Mouse (Mus musculus) hindbrain, embryonic 11.5 days (tissue): ENCODE data around the gene Prr29. TPM values are rescaled to one million over a fixed set of nuclear protein-coding genes. Genes with fewer than 3 reads are reported as not detected.

ENCODE experiments used
- ATAC-seq: fragments of 200-750 bp; cut with Nextera tagmentation; 2 replicates; pipeline ENCODE4 v1.8.0; 2017; ENCODE audit warnings: mild to moderate bottlenecking, moderate TSS enrichment, moderate library complexity; ENCODE audit not compliant: low FRiP score
- DNase-seq: peaks from one replicate; pipeline ENCODE4 v3.0.0-alpha.2; 2015; ENCODE audit warnings: low spot score
- H3K27ac ChIP-seq: fragments of 300-500 bp; sonication (generic); 2 replicates; pipeline ENCODE4 v1.5.1; 2014; ENCODE audit warnings: mild to moderate bottlenecking, low read depth, low read length
- H3K27me3 ChIP-seq: fragments of 300-500 bp; sonication (generic); 2 replicates; pipeline ENCODE4 v1.6.1; 2014; ENCODE audit warnings: mild to moderate bottlenecking, low read length, moderate library complexity, mixed read lengths; ENCODE audit not compliant: control insufficient read depth, insufficient read depth
- H3K36me3 ChIP-seq: fragments of 300-500 bp; sonication (generic); 2 replicates; pipeline ENCODE4 v1.6.1; 2014; ENCODE audit warnings: mild to moderate bottlenecking, low read length, moderate library complexity, mixed read lengths; ENCODE audit not compliant: control insufficient read depth, insufficient read depth
- H3K4me1 ChIP-seq: fragments of 300-500 bp; sonication (generic); replicated peaks from 2 replicates; pipeline ENCODE4 v1.6.1; 2014; ENCODE audit warnings: low read length, mixed read lengths; ENCODE audit not compliant: control insufficient read depth, insufficient read depth
- H3K4me2 ChIP-seq: fragments of 300-500 bp; sonication (generic); replicated peaks from 2 replicates; pipeline ENCODE4 v1.6.1; 2014; ENCODE audit warnings: mild to moderate bottlenecking, low read depth, low read length
- H3K4me3 ChIP-seq: fragments of 300-500 bp; sonication (generic); 2 replicates; pipeline ENCODE4 v1.5.1; 2014; ENCODE audit warnings: low read depth, low read length
- H3K9ac ChIP-seq: fragments of 300-500 bp; sonication (generic); 2 replicates; pipeline ENCODE4 v1.6.1; 2014; ENCODE audit warnings: low read depth, low read length
- H3K9me3 ChIP-seq: fragments of 300-500 bp; sonication (generic); 2 replicates; pipeline ENCODE4 v1.6.1; 2016; ENCODE audit warnings: low read length; ENCODE audit not compliant: control insufficient read depth
- WGBS: fragments of 180-500 bp; shearing (Covaris S2); extraction: QIAGEN DNeasy Blood & Tissue Kit; methylation state at CpG from one replicate; pipeline ENCODE4 v1.1.7; 2014; 5-methylcytosine and 5-hydroxymethylcytosine counted together
- polyA plus RNA-seq: library from polyadenylated mRNA; unstranded; fragments of >200 nt; fragmentation: Nextera tagmentation; extraction: Ambion mirVana; gene quantifications from 2 replicates; pipeline ENCODE4 v1.2.1, GENCODE M21; 2014

Gene Prr29
- polyA plus RNA-seq, 1 experiment from 2014 or later, result not detected

DNA sequence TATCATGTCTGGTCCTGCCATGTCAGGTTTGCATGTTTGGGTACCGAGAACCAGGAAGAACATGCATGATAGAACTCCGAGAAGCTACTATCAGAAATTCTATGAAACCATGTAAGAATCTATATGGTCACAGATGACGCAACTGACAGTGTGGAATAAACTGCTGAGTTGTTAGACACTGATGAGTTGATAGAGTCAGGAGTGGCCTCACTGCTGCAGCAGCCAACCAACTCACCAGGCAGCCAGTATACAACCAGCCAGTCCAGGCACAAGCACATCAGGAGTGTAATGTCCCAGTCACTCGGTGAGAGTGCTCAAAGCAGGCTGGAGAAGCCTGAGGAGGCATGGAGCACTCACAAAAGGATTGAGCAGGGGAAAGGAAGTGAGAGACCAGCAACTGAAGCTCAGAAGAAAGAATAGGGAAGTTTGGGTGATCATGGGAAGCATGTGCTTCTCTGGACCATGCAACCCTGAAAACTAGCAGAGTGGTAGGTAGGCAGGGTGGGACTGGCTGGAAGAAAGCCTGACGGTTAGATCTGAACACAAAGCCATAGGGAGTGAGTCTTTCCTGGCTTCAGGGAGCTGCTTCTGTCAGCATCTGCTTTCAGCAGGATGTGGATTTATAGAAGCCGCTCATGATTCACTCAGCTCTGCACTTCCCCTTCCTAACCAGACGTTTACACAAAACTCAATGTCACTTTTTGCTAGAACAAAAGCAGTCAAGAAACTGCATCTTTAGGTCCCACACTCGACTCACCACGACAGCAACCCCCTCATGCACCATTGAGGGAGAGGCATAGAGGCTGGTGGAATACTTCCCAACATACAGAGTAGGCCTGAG, 54.2 kb downstream of the Prr29 start:
- H3K4me1 ChIP-seq, result no peaks in the 10 kb centered on the region
- no peak overlapping the region for H3K9ac ChIP-seq
- H3K4me2 ChIP-seq, result no peak overlapping the region
- DNase-seq (no peak), ATAC-seq (no peak)
- H3K9me3 ChIP-seq, result no peaks in the 10 kb centered on the region
- no peaks in the 10 kb centered on the region for H3K27me3 ChIP-seq
- no peaks in the 10 kb centered on the region for H3K36me3 ChIP-seq
- H3K4me3 ChIP-seq, result no peak overlapping the region
- no peak overlapping the region for H3K27ac ChIP-seq
- 86% methylated on average over 9 of the region's 9 CpGs for WGBS

DNA sequence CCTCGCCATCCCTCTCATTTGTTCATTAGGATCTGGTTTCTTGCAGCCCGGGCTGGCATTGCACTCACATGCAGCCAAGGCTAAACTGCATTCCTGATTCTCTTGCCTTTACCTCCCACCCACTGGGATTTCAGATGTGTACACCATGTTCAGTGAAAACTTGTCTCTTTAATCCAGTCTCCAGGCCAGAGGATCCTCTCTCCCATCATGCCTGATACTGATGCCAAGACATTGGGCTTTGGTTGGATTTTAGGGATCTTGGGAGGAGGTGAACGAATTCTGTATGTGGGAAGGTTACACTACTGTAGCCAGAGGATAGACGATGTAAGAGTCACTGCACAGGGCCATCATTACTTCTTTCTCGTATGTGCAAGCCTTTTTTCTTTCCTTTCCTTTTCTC, 59.9 kb downstream of the Prr29 start:
- no peaks in the 10 kb centered on the region for H3K36me3 ChIP-seq
- no peaks in the 10 kb centered on the region for H3K4me1 ChIP-seq
- no peaks in the 10 kb centered on the region for H3K9me3 ChIP-seq
- no peak overlapping the region for H3K4me3 ChIP-seq
- H3K27ac ChIP-seq, result no peak overlapping the region
- DNase-seq (no peak), ATAC-seq (no peak)
- 90% methylated on average over 5 of the region's 5 CpGs for WGBS
- no peaks in the 10 kb centered on the region for H3K27me3 ChIP-seq
- H3K4me2 ChIP-seq, result no peak overlapping the region
- H3K9ac ChIP-seq, result no peak overlapping the region

DNA sequence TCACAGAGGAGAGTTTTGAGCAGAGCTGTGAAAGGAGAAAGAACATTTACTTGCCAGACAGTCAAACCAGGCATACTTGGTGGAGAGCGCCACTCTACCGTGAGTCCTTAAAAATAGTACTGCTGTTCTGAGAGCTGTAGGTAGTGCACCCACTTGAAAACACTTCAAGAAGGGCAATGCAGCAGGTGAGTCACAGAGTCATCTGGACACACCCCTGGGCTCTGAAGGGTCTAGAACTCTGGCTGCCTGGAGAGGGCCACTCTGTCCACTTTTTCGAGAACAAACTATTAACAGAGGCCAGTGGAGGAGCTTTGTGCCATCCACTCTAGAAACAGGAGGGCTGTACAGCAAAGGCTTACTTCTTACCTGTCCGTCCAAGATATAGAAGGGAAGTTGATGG, 61.2 kb downstream of the Prr29 start:
- Histone ChIP-seq H3K27me3 (no peaks in the 10 kb centered on the region), H3K36me3 (no peaks in the 10 kb centered on the region), H3K4me1 (no peaks in the 10 kb centered on the region), H3K27ac (no peak overlapping the region), H3K9me3 (no peaks in the 10 kb centered on the region), H3K4me3 (no peak overlapping the region), H3K9ac (no peak overlapping the region), H3K4me2 (no peak overlapping the region)
- DNase-seq, result no peak
- 95% methylated on average over 4 of the region's 4 CpGs for WGBS
- no peak for ATAC-seq

Other genes starting within 250 kb of the Prr29 start
- not detected in 2 replicates for gene Gm10840, start 204.6 kb upstream of the Prr29 start, polyA plus RNA-seq
- gene Limd2, start 204.6 kb upstream of the Prr29 start, polyA plus RNA-seq, result 298 and 301 TPM in 2 replicates
- gene Strada, start 163.3 kb upstream of the Prr29 start, polyA plus RNA-seq, result 36.4 and 44.5 TPM in 2 replicates
- gene Ccdc47, start 149.1 kb upstream of the Prr29 start, polyA plus RNA-seq, result 65.7 and 72.3 TPM in 2 replicates
- 91.4 and 103 TPM in 2 replicates for gene Ddx42, start 148.5 kb upstream of the Prr29 start, polyA plus RNA-seq
- gene Ftsj3, start 109.4 kb upstream of the Prr29 start, polyA plus RNA-seq, result 59.4 and 61.2 TPM in 2 replicates
- gene Psmc5, start 109.3 kb upstream of the Prr29 start, polyA plus RNA-seq, result 381 and 414 TPM in 2 replicates
- gene Smarcd2, start 92.5 kb upstream of the Prr29 start, polyA plus RNA-seq, result 31.6 and 33.2 TPM in 2 replicates
- gene Tcam1, start 88.8 kb upstream of the Prr29 start, polyA plus RNA-seq, result 0.08 and 0.35 TPM in 2 replicates
- gene Gh, start 63.6 kb upstream of the Prr29 start, polyA plus RNA-seq, result not detected in 2 replicates
- gene Cd79b, start 50.7 kb upstream of the Prr29 start, polyA plus RNA-seq, result 0.91 and 1.9 TPM in 2 replicates
- 0.05 TPM in 1 of 2 replicates, not detected in the other for gene Scn4a, start 12.2 kb upstream of the Prr29 start, polyA plus RNA-seq
- 17.0 and 19.1 TPM in 2 replicates for gene Icam2, start 22.6 kb downstream of the Prr29 start, polyA plus RNA-seq
- gene Ern1, start 122.4 kb downstream of the Prr29 start, polyA plus RNA-seq, result 5.5 and 6.2 TPM in 2 replicates
- 10.2 and 11.2 TPM in 2 replicates for gene Tex2, start 248.0 kb downstream of the Prr29 start, polyA plus RNA-seq